Mouse (Mus musculus): ENCODE results near the gene Drosha. TPM values are rescaled to one million over a fixed set of nuclear protein-coding genes. Genes with fewer than 3 reads are reported as not detected.

Gene Drosha
- polyA plus RNA-seq, 1 experiment from 2014 or later, result 11.1 TPM

DNA sequence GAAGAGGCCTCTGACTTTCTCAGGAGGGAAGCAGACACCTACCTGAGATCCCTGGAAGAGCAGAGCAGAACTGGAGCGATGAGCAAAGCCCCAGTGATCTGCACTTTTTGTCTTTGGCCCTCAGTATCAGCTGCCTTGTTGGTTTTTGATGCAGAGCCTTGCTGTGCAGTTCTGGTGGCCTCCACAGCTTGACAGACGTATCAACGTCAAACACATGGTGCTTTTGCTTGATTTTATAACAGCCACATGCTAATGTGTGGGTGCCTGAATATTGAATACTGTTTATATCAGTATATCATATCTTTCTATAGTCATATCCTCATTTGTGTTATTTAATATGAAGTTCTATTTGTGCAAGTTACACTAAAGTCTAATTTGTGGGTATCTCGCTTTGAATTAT lies 19.5 kb upstream of the Drosha start:
- no peak overlapping the region for H3K4me2 ChIP-seq
- peaks cover 14% of the 10 kb centered on the region for H3K4me1 ChIP-seq (replicated peaks)
- 50% methylated on average over 4 of the region's 4 CpGs for WGBS (ENCODE audit: insufficient replicate concordance)
- no peak overlapping the region for H3K9ac ChIP-seq
- no peak overlapping the region for H3K4me3 ChIP-seq (replicated peaks)
- no peaks in the 10 kb centered on the region for H3K27me3 ChIP-seq
- 0 out of 2 replicates have a peak, but pooled peaks have one; percentile 18 for ATAC-seq (ENCODE audit: insufficient read depth)
- peaks cover 40% of the 10 kb centered on the region for H3K36me3 ChIP-seq (replicated peaks)
- no peaks in the 10 kb centered on the region for H3K9me3 ChIP-seq (replicated peaks)
- no peak overlapping the region for H3K27ac ChIP-seq (replicated peaks)

DNA sequence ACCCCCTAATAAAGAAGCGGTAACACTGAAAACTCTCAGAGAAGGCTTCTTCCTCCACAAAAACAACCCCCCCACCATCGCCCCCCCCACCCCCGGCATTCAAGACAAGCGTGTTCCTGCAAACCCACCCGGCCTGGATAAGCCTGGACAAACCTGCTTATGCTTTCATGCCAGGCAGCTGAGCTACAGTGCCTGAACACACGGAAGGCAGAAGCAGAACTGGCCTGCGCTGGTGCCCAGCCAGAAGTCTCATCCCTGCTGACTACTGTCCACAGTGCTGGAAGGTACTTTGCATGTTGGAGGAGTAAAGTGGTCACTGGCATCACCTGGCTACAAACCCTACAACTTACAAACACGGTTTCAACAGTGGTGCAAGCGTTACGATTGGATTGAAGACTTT lies 17.5 kb upstream of the Drosha start:
- peaks cover 60% of the 10 kb centered on the region for H3K36me3 ChIP-seq (replicated peaks)
- 91% methylated on average over 10 of the region's 10 CpGs for WGBS (ENCODE audit: insufficient replicate concordance)

GRCm38 (mm10) chr15:12809305-12809704 lies 15.3 kb upstream of the Drosha start:
- Histone ChIP-seq H3K9ac (no peak overlapping the region), H3K4me3 (replicated peaks) (no peak overlapping the region), H3K4me2 (no peak overlapping the region), H3K27me3 (no peaks in the 10 kb centered on the region), H3K4me1 (replicated peaks) (peaks cover 14% of the 10 kb centered on the region), H3K36me3 (replicated peaks) (peaks cover 81% of the 10 kb centered on the region), H3K27ac (replicated peaks) (no peak overlapping the region), H3K9me3 (replicated peaks) (0 out of 2 replicates have a peak, but pooled peaks cover 5% of the 10 kb centered on the region)
- 79% methylated on average over 6 of the region's 6 CpGs for WGBS (ENCODE audit: insufficient replicate concordance)
- ATAC-seq (ENCODE audit: insufficient read depth), result no peak

More for the DNA sequence above, 17.5 kb upstream of the Drosha start:
- Histone ChIP-seq H3K4me1 (replicated peaks) (peaks cover 14% of the 10 kb centered on the region), H3K9ac (no peak overlapping the region), H3K4me3 (replicated peaks) (no peak overlapping the region), H3K27me3 (no peaks in the 10 kb centered on the region), H3K9me3 (replicated peaks) (no peaks in the 10 kb centered on the region), H3K4me2 (no peak overlapping the region), H3K27ac (replicated peaks) (no peak overlapping the region)
- ATAC-seq (ENCODE audit: insufficient read depth), result no peak

- 88% methylated on average over 11 of the region's 11 CpGs for WGBS (ENCODE audit: insufficient replicate concordance)
Observed at GRCm38 (mm10) chr15:12812646-12813045, 12.0 kb upstream of the Drosha start.

GRCm38 (mm10) chr15:12817592-12817991 lies 7.0 kb upstream of the Drosha start:
- ATAC-seq (ENCODE audit: insufficient read depth), result no peak
- Histone ChIP-seq H3K4me2 (no peak overlapping the region), H3K9ac (no peak overlapping the region), H3K27me3 (no peaks in the 10 kb centered on the region), H3K4me1 (replicated peaks) (peaks cover 25% of the 10 kb centered on the region), H3K36me3 (replicated peaks) (peaks cover 89% of the 10 kb centered on the region), H3K27ac (replicated peaks) (0 out of 2 replicates have a peak overlapping the region, but pooled peaks have one; percentile 38), H3K4me3 (replicated peaks) (no peak overlapping the region), H3K9me3 (replicated peaks) (0 out of 2 replicates have a peak, but pooled peaks cover 4% of the 10 kb centered on the region)
- WGBS (ENCODE audit: insufficient replicate concordance), result 80% methylated on average over 8 of the region's 8 CpGs

More at GRCm38 (mm10) chr15:12812646-12813045, 12.0 kb upstream of the Drosha start:
- H3K36me3 ChIP-seq (replicated peaks), result peaks cover 97% of the 10 kb centered on the region
- no peak overlapping the region for H3K4me3 ChIP-seq (replicated peaks)
- no peaks in the 10 kb centered on the region for H3K4me1 ChIP-seq (replicated peaks)
- ATAC-seq (ENCODE audit: insufficient read depth), result 0 out of 2 replicates have a peak, but pooled peaks have one; percentile 17
- no peak overlapping the region for H3K27ac ChIP-seq (replicated peaks)
- 0 out of 2 replicates have a peak, but pooled peaks cover 5% of the 10 kb centered on the region for H3K9me3 ChIP-seq (replicated peaks)
- H3K9ac ChIP-seq, result no peak overlapping the region
- no peak overlapping the region for H3K4me2 ChIP-seq
- H3K27me3 ChIP-seq, result no peaks in the 10 kb centered on the region

- Histone ChIP-seq H3K4me2 (peak overlapping the region; percentile 84), H3K4me1 (replicated peaks) (peaks cover 63% of the 10 kb centered on the region), H3K27me3 (no peaks in the 10 kb centered on the region), H3K36me3 (replicated peaks) (peaks cover 49% of the 10 kb centered on the region), H3K27ac (replicated peaks) (peak overlapping the region; percentile 89), H3K9ac (peak overlapping the region; percentile 82; the same call in 1 of the 2 replicates), H3K4me3 (replicated peaks) (peak overlapping the region; percentile 74), H3K9me3 (replicated peaks) (no peaks in the 10 kb centered on the region)
- 33% methylated on average over 9 of the region's 9 CpGs for WGBS (ENCODE audit: insufficient replicate concordance)
- ATAC-seq (ENCODE audit: insufficient read depth), result peak; percentile 38
Observed at GRCm38 (mm10) chr15:12822416-12823395, 1.9 kb upstream of the Drosha start.

DNA sequence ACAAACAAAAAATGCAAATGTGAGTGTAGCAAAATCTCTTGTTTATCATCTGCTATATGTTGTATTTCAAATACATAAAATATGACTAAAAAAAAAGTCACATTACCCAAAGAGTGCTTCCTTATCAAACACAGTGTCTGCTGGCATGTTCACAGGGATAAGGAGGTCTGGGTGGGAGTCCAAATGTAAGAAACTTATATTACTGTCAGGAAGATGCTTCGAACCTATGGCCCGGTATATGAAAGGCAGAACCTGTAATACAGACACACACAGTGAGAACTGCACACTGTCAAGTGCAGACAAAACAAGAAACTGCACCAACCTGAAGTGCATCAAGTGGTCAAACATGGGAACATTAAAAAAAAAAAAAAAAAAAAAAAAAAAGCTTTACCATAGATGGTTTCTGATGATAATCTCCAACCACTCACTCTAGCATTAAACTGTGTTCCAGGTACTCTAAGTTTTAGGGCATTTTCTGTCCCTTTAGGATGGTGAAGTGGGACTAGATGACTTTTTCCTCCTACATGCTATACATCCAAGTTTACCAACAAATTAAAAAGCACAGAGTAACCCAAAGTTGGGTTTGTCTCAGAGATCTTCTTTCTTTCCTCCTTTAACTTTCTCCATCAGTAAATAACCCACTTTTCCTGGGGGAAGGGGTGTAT lies 1.0 kb upstream of the Drosha start:
- peak overlapping the region; percentile 84 for H3K4me2 ChIP-seq
- no peaks in the 10 kb centered on the region for H3K9me3 ChIP-seq (replicated peaks)
- no peak for ATAC-seq (ENCODE audit: insufficient read depth)
- H3K36me3 ChIP-seq (replicated peaks), result peaks cover 49% of the 10 kb centered on the region
- H3K9ac ChIP-seq, result peak overlapping the region; percentile 82
- 27% methylated on average over 2 of the region's 2 CpGs for WGBS (ENCODE audit: insufficient replicate concordance)
- H3K4me1 ChIP-seq (replicated peaks), result peaks cover 59% of the 10 kb centered on the region
- peak overlapping the region; percentile 89 for H3K27ac ChIP-seq (replicated peaks)
- no peaks in the 10 kb centered on the region for H3K27me3 ChIP-seq
- H3K4me3 ChIP-seq (replicated peaks), result peak overlapping the region; percentile 74

- Histone ChIP-seq H3K4me3 (replicated peaks) (peak overlapping the region; percentile 74), H3K9me3 (replicated peaks) (no peaks in the 10 kb centered on the region), H3K27ac (replicated peaks) (peak overlapping the region; percentile 74), H3K27me3 (no peaks in the 10 kb centered on the region), H3K9ac (peak overlapping the region; percentile 81), H3K4me1 (replicated peaks) (peaks cover 69% of the 10 kb centered on the region), H3K36me3 (replicated peaks) (peaks cover 49% of the 10 kb centered on the region), H3K4me2 (peak overlapping the region; percentile 84)
- ATAC-seq (ENCODE audit: insufficient read depth), result peak; percentile 17
- WGBS (ENCODE audit: insufficient replicate concordance), result under 1% methylated on average over 31 of the region's 31 CpGs
Observed at GRCm38 (mm10) chr15:12824965-12825364, 350 bp downstream of the Drosha start.

DNA sequence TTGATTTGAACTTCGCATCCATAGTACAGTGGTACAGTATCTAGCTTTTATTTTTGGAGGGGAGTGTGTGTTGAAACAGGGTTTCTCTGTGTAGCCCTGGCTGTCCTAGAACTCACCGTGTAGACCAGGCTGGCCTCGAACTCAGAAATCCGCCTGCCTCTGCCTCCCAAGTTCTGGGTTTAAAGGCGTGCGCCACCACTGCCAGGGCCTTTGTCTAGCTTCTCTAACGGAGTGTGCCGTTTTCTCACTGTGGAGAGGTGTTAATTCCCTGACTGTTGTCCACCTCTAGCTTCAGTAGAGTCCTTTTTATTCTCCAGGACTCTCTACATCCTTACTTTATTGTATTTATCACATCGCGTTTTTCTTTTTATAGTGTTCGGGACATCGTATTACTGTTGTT lies 793 bp downstream of the Drosha start:
- H3K4me3 ChIP-seq (replicated peaks), result peak overlapping the region; percentile 74
- peaks cover 70% of the 10 kb centered on the region for H3K4me1 ChIP-seq (replicated peaks)
- no peak for ATAC-seq (ENCODE audit: insufficient read depth)
- peak overlapping the region; percentile 81 for H3K9ac ChIP-seq
- peak overlapping the region; percentile 74 for H3K27ac ChIP-seq (replicated peaks)
- no peaks in the 10 kb centered on the region for H3K27me3 ChIP-seq
- H3K9me3 ChIP-seq (replicated peaks), result no peaks in the 10 kb centered on the region
- H3K4me2 ChIP-seq, result peak overlapping the region; percentile 84
- H3K36me3 ChIP-seq (replicated peaks), result peaks cover 47% of the 10 kb centered on the region
- WGBS (ENCODE audit: insufficient replicate concordance), result 41% methylated on average over 12 of the region's 12 CpGs

DNA sequence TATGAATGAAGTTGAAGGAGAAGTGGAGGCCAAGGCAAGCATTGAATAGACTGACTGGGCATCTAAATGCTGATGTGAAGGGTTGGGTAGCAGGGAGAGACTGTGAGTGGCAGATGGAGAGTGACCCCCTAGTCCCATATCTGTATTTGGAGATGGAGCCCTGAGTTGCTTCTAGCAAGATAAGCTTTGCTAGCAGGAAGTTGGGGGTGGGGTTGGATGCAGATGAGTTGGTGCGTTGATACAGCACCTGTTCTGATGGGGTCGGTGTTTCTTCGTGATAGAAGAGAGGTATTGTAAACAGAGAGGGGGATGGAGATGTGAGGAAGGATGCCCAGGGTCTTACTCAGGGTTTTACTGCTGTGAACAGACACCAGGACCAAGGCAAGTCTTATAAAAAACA lies 5.3 kb downstream of the Drosha start:
- no peak overlapping the region for H3K27ac ChIP-seq (replicated peaks)
- H3K27me3 ChIP-seq, result no peaks in the 10 kb centered on the region
- H3K36me3 ChIP-seq (replicated peaks), result peaks cover 57% of the 10 kb centered on the region
- 41% methylated on average over 3 of the region's 3 CpGs for WGBS (ENCODE audit: insufficient replicate concordance)
- H3K4me2 ChIP-seq, result no peak overlapping the region
- H3K9ac ChIP-seq, result no peak overlapping the region
- peaks cover 48% of the 10 kb centered on the region for H3K4me1 ChIP-seq (replicated peaks)
- H3K9me3 ChIP-seq (replicated peaks), result no peaks in the 10 kb centered on the region
- ATAC-seq (ENCODE audit: insufficient read depth), result 0 out of 2 replicates have a peak, but pooled peaks have one; percentile 7
- H3K4me3 ChIP-seq (replicated peaks), result no peak overlapping the region

GRCm38 (mm10) chr15:12832599-12832998 lies 8.0 kb downstream of the Drosha start:
- H3K27me3 ChIP-seq, result no peaks in the 10 kb centered on the region
- no peak overlapping the region for H3K4me2 ChIP-seq
- ATAC-seq (ENCODE audit: insufficient read depth), result no peak
- peaks cover 73% of the 10 kb centered on the region for H3K36me3 ChIP-seq (replicated peaks)
- no peaks in the 10 kb centered on the region for H3K9me3 ChIP-seq (replicated peaks)
- no peak overlapping the region for H3K9ac ChIP-seq
- H3K27ac ChIP-seq (replicated peaks), result no peak overlapping the region
- peaks cover 21% of the 10 kb centered on the region for H3K4me1 ChIP-seq (replicated peaks)
- 92% methylated on average over 4 of the region's 4 CpGs for WGBS (ENCODE audit: insufficient replicate concordance)
- no peak overlapping the region for H3K4me3 ChIP-seq (replicated peaks)

All from liver, embryonic 15.5 days (tissue).